Mouse (Mus musculus) kidney, adult 2 months (tissue): Measurements from ENCODE around the gene Irf7. TPM values are rescaled to one million over a fixed set of nuclear protein-coding genes. Genes with fewer than 3 reads are reported as not detected.
A peak's percentile ranks its signal among the peaks of the same experiment; 100 is the strongest.

Experiments used
- DNase-seq: peaks from one replicate; pipeline ENCODE4 v3.0.0; 2021
- H3K27ac ChIP-seq: fragments of 200-500 bp; 2 replicates; pipeline ENCODE4 v1.5.1; 2012; ENCODE audit warnings: low read depth, low read length, control low read depth, inconsistent platforms; ENCODE audit not compliant: insufficient read depth
- H3K27me3 ChIP-seq: fragments of 200-500 bp; replicated peaks from 2 replicates; pipeline ENCODE4 v1.6.1; 2012; ENCODE audit warnings: mild to moderate bottlenecking, moderate library complexity, low read length, inconsistent platforms; ENCODE audit not compliant: control insufficient read depth, insufficient read depth
- H3K36me3 ChIP-seq: fragments of 200-500 bp; 2 replicates; pipeline ENCODE4 v1.6.1; 2012; ENCODE audit warnings: mild to moderate bottlenecking, moderate library complexity, low read length, inconsistent platforms; ENCODE audit not compliant: control insufficient read depth, insufficient read depth
- H3K4me1 ChIP-seq: fragments of 200-500 bp; 2 replicates; pipeline ENCODE4 v1.6.1; 2011; ENCODE audit warnings: low read length; ENCODE audit not compliant: control insufficient read depth, insufficient read depth
- H3K4me3 ChIP-seq: fragments of 200-500 bp; 2 replicates; pipeline ENCODE4 v1.5.1; 2011; ENCODE audit warnings: mild to moderate bottlenecking, low read depth, low read length, control low read depth; ENCODE audit not compliant: insufficient read depth
- CTCF ChIP-seq: fragments of 200-500 bp; conservative IDR thresholded peaks from 2 replicates; pipeline ENCODE4 v1.5.1; 2011; ENCODE audit warnings: low read depth, mild to moderate bottlenecking, control low read depth, low read length, moderate library complexity, mixed read lengths; ENCODE audit not compliant: insufficient read depth, insufficient read length
- POLR2A ChIP-seq: fragments of 200-500 bp; IDR thresholded peaks from one replicate; pipeline ENCODE4 v1.6.1; 2011; ENCODE audit warnings: low read depth, low read length, control low read depth
- WGBS: fragments of 180-500 bp; shearing (Covaris S2); methylation state at CpG from one replicate; pipeline ENCODE4 v1.1.7; 2018; 5-methylcytosine and 5-hydroxymethylcytosine counted together
- polyA plus RNA-seq: library from polyadenylated mRNA; depleted of rRNA; stranded (reverse); fragments of >200 nt; gene quantifications from 2 replicates; pipeline ENCODE4 v1.2.3, GENCODE M21; 2012

The Irf7 gene
- polyA plus RNA-seq, 1 experiment: 57.5 TPM

DNA sequence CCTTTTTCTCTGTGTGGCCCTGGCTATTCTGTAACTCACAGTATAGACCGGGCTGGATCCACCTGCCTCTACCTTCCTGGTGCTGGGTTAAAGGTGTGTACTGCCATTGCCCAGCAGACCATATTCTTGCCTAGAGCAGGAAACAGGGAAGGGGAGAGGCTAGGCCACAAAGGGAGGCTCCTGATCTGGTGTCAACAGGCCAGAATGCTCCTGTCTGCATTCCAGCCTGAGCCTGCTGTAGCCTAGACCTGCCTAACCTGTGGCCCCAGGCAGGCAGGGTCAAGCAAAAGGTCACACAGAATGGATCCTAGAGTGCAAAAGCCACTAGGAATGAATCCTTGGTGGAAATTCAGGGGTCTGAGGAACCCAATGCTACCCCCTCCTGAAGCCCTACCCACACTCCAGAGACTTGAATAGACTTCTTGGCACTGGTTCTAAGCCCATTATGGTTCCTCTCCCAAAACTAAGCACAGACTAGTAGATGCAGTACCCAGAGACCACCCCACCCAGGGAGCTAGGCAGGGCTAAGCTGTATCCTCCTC, 46.7 kb downstream of the Irf7 start:
- H3K4me3 ChIP-seq: no peak overlapping the region
- no peaks in the 10 kb centered on the region for H3K27me3 ChIP-seq
- 77% methylated on average over 1 of the region's 1 CpGs for WGBS
- H3K36me3 ChIP-seq: no peaks in the 10 kb centered on the region
- no peak overlapping the region for H3K27ac ChIP-seq
- TF ChIP-seq CTCF: no peak
- TF ChIP-seq POLR2A: no peak
- no peak for DNase-seq
- H3K4me1 ChIP-seq: peaks cover 9% of the 10 kb centered on the region

GRCm38 (mm10) chr7:141218557-141219133, 47.6 kb downstream of the Irf7 start:
- WGBS: 69% methylated on average over 5 of the region's 5 CpGs
- H3K36me3 ChIP-seq: no peaks in the 10 kb centered on the region
- H3K27me3 ChIP-seq: no peaks in the 10 kb centered on the region
- TF ChIP-seq CTCF: no peak
- no peak for DNase-seq
- no peak overlapping the region for H3K4me3 ChIP-seq
- H3K27ac ChIP-seq: no peak overlapping the region
- peaks cover 9% of the 10 kb centered on the region for H3K4me1 ChIP-seq

DNA sequence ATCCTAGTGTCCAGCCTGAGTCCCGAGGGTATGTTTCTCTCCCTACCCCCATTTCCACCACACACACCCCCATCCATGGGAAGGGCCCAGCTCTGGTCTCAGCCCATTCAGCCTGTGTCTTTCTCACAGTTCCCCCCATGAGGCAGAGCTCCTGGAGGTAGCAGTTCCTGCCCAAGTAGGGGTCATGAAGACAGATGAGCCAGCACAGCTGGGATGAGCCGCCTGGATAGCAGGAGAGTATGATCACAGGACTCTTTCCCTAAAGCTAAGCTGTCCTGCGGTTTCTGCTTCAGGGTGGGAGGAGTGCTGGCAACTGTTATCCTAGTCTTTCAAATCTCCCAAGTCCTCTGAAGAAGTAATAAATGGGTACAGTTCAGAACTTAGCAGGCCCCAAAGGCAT, 48.1 kb downstream of the Irf7 start:
- H3K4me1 ChIP-seq: peaks cover 9% of the 10 kb centered on the region

DNA sequence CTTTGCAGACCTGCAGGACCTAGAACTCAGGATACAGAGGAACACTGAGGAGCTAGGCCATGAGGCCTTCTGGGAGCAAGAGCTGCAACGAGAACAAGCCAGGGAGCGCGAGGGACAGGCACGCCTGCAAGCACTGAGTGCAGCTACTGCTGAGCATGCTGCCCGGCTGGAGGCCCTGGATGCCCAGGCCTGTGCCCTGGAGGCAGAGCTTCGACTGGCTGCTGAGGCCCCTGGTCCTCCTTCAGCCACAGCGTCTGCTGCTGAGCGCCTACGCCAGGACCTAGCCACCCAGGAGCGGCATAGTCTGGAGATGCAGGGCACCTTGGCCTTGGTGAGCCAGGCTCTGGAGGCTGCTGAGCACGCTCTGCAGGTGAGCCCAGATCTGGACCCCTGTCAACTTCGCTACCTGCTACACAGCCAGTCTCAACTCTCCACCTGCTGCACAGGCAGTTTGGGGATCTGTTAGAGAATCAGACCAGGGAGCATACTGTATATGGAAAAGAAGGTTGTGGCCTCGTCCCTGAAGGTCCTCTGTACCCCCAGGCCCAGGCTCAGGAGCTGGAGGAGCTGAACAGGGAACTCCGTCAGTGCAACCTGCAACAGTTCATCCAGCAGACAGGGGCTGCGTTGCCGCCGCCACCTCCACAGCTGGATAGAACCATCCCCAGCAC, 48.8 kb downstream of the Irf7 start:
- H3K4me3 ChIP-seq: peak overlapping the region; percentile 27
- no peaks in the 10 kb centered on the region for H3K36me3 ChIP-seq
- no peak for TF ChIP-seq CTCF
- no peak for TF ChIP-seq POLR2A
- peaks cover 5% of the 10 kb centered on the region for H3K4me1 ChIP-seq
- H3K27me3 ChIP-seq: no peaks in the 10 kb centered on the region
- 70% methylated on average over 17 of the region's 17 CpGs for WGBS
- H3K27ac ChIP-seq: peak overlapping the region; percentile 69; the same call in 1 of the 2 replicates
- no peak for DNase-seq

More for the DNA sequence above, 48.1 kb downstream of the Irf7 start:
- Histone ChIP-seq H3K36me3 (no peaks in the 10 kb centered on the region), H3K27me3 (no peaks in the 10 kb centered on the region), H3K4me3 (no peak overlapping the region), H3K27ac (no peak overlapping the region)
- WGBS: 63% methylated on average over 3 of the region's 3 CpGs
- TF ChIP-seq POLR2A (no peak), CTCF (no peak)
- no peak for DNase-seq

DNA sequence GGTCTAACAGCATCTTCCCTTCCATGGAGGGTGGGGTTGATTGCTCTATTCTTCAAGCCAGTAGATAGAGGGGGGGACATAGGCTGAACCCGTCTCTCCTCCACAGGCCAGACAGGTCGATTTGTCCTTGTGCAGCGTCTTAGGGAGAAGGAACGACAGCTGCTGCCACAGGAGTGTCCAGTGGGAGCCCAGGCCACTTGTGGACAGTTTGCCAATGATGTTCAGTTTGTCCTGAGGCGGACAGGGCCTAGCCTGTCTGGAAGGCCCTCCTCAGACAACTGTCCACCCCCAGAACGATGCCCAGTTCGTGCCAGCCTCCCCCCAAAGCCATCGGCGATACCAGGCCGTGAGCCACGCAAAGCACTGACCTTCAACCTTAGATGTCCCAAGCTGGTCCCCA, 49.4 kb downstream of the Irf7 start:
- H3K4me3 ChIP-seq: peak overlapping the region; percentile 27
- H3K36me3 ChIP-seq: no peaks in the 10 kb centered on the region
- TF ChIP-seq POLR2A (no peak), CTCF (no peak)
- no peak for DNase-seq
- no peaks in the 10 kb centered on the region for H3K27me3 ChIP-seq
- H3K27ac ChIP-seq: peak overlapping the region; percentile 69
- 57% methylated on average over 11 of the region's 11 CpGs for WGBS
- no peaks in the 10 kb centered on the region; the same call in 1 of the 2 replicates for H3K4me1 ChIP-seq

- Histone ChIP-seq H3K4me3 (peak overlapping the region; percentile 67), H3K27ac (peak overlapping the region; percentile 88), H3K36me3 (no peaks in the 10 kb centered on the region), H3K27me3 (no peaks in the 10 kb centered on the region), H3K4me1 (no peaks in the 10 kb centered on the region; the same call in 1 of the 2 replicates)
- TF ChIP-seq CTCF (no peak), POLR2A (peak; percentile 3)
- DNase-seq: peak; percentile 98
- 1% methylated on average over 42 of the region's 42 CpGs for WGBS
Measured at GRCm38 (mm10) chr7:141215880-141216733, 50.2 kb downstream of the Irf7 start.
